Mouse (Mus musculus) liver, embryonic 12.5 days (tissue): ENCODE results near the gene Serpind1. TPM values are rescaled to one million over a fixed set of nuclear protein-coding genes. Genes with fewer than 3 reads are reported as not detected.
A peak's percentile ranks its signal among the peaks of the same experiment; 100 is the strongest.

ENCODE experiments used
- ATAC-seq: fragments of 200-750 bp; cut with Nextera tagmentation; 2 replicates; pipeline ENCODE4 v1.8.0; 2017; ENCODE audit warnings: moderate number of reproducible peaks, mild to moderate bottlenecking, moderate library complexity
- H3K27ac ChIP-seq: fragments of 300-500 bp; sonication (generic); 2 replicates; pipeline ENCODE4 v1.5.1; 2016; ENCODE audit warnings: mild to moderate bottlenecking
- H3K27me3 ChIP-seq: fragments of 300-500 bp; sonication (generic); replicated peaks from 2 replicates; pipeline ENCODE4 v1.6.1; 2016; ENCODE audit warnings: mild to moderate bottlenecking, moderate library complexity
- H3K36me3 ChIP-seq: fragments of 300-500 bp; sonication (generic); 2 replicates; pipeline ENCODE4 v1.6.1; 2016; ENCODE audit warnings: mild to moderate bottlenecking, moderate library complexity
- H3K4me1 ChIP-seq: fragments of 300-500 bp; sonication (generic); 2 replicates; pipeline ENCODE4 v1.6.1; 2016
- H3K4me2 ChIP-seq: fragments of 300-500 bp; sonication (generic); 2 replicates; pipeline ENCODE4 v1.6.1; 2016; ENCODE audit warnings: mild to moderate bottlenecking, moderate library complexity
- H3K4me3 ChIP-seq: fragments of 300-500 bp; sonication (generic); 2 replicates; pipeline ENCODE4 v1.5.1; 2016; ENCODE audit warnings: mild to moderate bottlenecking, moderate library complexity
- H3K9ac ChIP-seq: fragments of 300-500 bp; sonication (generic); 2 replicates; pipeline ENCODE4 v1.6.1; 2016; ENCODE audit warnings: mild to moderate bottlenecking, moderate library complexity
- H3K9me3 ChIP-seq: fragments of 300-500 bp; sonication (generic); replicated peaks from 2 replicates; pipeline ENCODE4 v1.6.1; 2016; ENCODE audit warnings: mild to moderate bottlenecking, moderate library complexity
- WGBS: fragments of 180-500 bp; shearing (Covaris S2); methylation state at CpG from one replicate; pipeline ENCODE4 v1.1.7; 2016; ENCODE audit not compliant: insufficient replicate concordance; 5-methylcytosine and 5-hydroxymethylcytosine counted together
- polyA plus RNA-seq: library from polyadenylated mRNA; unstranded; fragments of >200 nt; fragmentation: Nextera tagmentation; extraction: Ambion mirVana; gene quantifications from 2 replicates; pipeline ENCODE4 v1.2.1, GENCODE M21; 2016

Gene Serpind1
- polyA plus RNA-seq, 1 experiment from 2014 or later = 111 TPM

- 70% methylated on average over 6 of the region's 6 CpGs for WGBS
- H3K9ac ChIP-seq = no peak overlapping the region
- ATAC-seq = no peak
Measured at GRCm38 (mm10) chr16:17356031-17356430, 24.9 kb downstream of the Serpind1 start.

GRCm38 (mm10) chr16:17358787-17359186 is 27.6 kb downstream of the Serpind1 start:
- H3K4me2 ChIP-seq = no peak overlapping the region
- 87% methylated on average over 4 of the region's 4 CpGs for WGBS
- ATAC-seq = no peak
- H3K27me3 ChIP-seq = no peaks in the 10 kb centered on the region
- H3K9me3 ChIP-seq = no peaks in the 10 kb centered on the region
- H3K27ac ChIP-seq = no peak overlapping the region
- peaks cover 10% of the 10 kb centered on the region for H3K4me1 ChIP-seq
- H3K9ac ChIP-seq = no peak overlapping the region
- no peak overlapping the region for H3K4me3 ChIP-seq
- peaks cover 64% of the 10 kb centered on the region for H3K36me3 ChIP-seq

More at GRCm38 (mm10) chr16:17356031-17356430, 24.9 kb downstream of the Serpind1 start:
- no peaks in the 10 kb centered on the region for H3K4me1 ChIP-seq
- no peaks in the 10 kb centered on the region for H3K9me3 ChIP-seq
- no peak overlapping the region for H3K27ac ChIP-seq
- H3K4me2 ChIP-seq = no peak overlapping the region
- no peak overlapping the region for H3K4me3 ChIP-seq
- H3K36me3 ChIP-seq = peaks cover 70% of the 10 kb centered on the region
- H3K27me3 ChIP-seq = no peaks in the 10 kb centered on the region

- no peaks in the 10 kb centered on the region for H3K9me3 ChIP-seq
- WGBS = 87% methylated on average over 4 of the region's 4 CpGs
- H3K36me3 ChIP-seq = peaks cover 40% of the 10 kb centered on the region
- peaks cover 10% of the 10 kb centered on the region for H3K4me1 ChIP-seq
- no peak overlapping the region for H3K9ac ChIP-seq
- no peak for ATAC-seq
- no peak overlapping the region for H3K4me2 ChIP-seq
- no peak overlapping the region for H3K27ac ChIP-seq
- H3K27me3 ChIP-seq = no peaks in the 10 kb centered on the region
- H3K4me3 ChIP-seq = no peak overlapping the region
Measured at GRCm38 (mm10) chr16:17382306-17382705, 51.1 kb downstream of the Serpind1 start.

DNA sequence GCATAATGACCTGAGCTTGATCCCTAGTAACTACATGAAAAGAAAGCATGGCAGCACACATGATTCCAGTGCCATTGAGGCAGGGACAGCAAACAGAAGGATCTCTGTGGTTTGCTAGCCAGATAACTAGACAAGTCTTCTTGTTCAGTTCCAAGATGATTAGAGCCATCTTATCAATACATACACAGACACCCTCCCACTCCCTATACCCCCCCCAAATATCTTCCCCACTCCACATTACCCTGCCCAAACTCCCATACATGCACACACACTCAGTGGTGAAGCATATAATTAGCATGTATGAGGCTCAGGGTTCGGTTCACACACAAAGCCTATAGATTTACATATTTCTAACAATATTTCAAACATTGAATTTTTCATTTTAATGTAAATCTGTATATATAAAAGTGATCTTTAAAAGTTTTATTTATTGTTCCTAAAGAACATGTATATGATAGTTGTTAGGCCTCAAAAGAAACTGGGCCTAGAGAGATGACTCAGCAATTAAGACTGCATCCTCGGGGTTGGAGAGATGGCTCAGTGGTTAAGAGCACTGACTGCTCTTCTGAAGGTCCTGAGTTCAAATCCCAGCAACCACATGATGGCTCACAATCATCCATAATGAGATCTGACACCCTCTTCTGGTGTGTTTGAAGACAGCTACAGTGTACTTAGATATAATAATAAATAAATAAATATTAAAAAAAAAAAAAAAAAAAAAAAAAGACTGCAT is 52.6 kb downstream of the Serpind1 start:
- H3K36me3 ChIP-seq = peaks cover 31% of the 10 kb centered on the region

GRCm38 (mm10) chr16:17392784-17393183 is 61.6 kb downstream of the Serpind1 start:
- Histone ChIP-seq H3K9me3 (no peaks in the 10 kb centered on the region), H3K4me3 (no peak overlapping the region), H3K27ac (no peak overlapping the region), H3K27me3 (no peaks in the 10 kb centered on the region), H3K36me3 (peaks cover 17% of the 10 kb centered on the region), H3K4me2 (no peak overlapping the region), H3K4me1 (peaks cover 3% of the 10 kb centered on the region; the same call in 1 of the 2 replicates), H3K9ac (no peak overlapping the region)
- 76% methylated on average over 4 of the region's 4 CpGs for WGBS
- ATAC-seq = no peak

More for the DNA sequence above, 52.6 kb downstream of the Serpind1 start:
- peak; percentile 88 for ATAC-seq
- peaks cover 10% of the 10 kb centered on the region for H3K4me1 ChIP-seq
- 41% methylated on average over 2 of the region's 2 CpGs for WGBS
- H3K27ac ChIP-seq = no peak overlapping the region
- no peak overlapping the region for H3K4me2 ChIP-seq
- H3K4me3 ChIP-seq = no peak overlapping the region
- H3K9ac ChIP-seq = no peak overlapping the region
- H3K27me3 ChIP-seq = no peaks in the 10 kb centered on the region
- no peaks in the 10 kb centered on the region for H3K9me3 ChIP-seq

Other genes starting within 250 kb of the Serpind1 start
- gene Ppil2, start 220.1 kb upstream of the Serpind1 start, polyA plus RNA-seq = 72.7 and 77.5 TPM in 2 replicates
- gene 2610318N02Rik, start 206.2 kb upstream of the Serpind1 start, polyA plus RNA-seq = 31.9 and 33.4 TPM in 2 replicates
- 82.4 and 91.1 TPM in 2 replicates for gene Sdf2l1, start 199.0 kb upstream of the Serpind1 start, polyA plus RNA-seq
- gene Ydjc, start 186.8 kb upstream of the Serpind1 start, polyA plus RNA-seq = 18.5 and 18.8 TPM in 2 replicates
- gene Ccdc116, start 184.1 kb upstream of the Serpind1 start, polyA plus RNA-seq = 0.80 and 1.3 TPM in 2 replicates
- gene Ube2l3, start 128.7 kb upstream of the Serpind1 start, polyA plus RNA-seq = 275 and 283 TPM in 2 replicates
- gene Rimbp3, start 122.8 kb upstream of the Serpind1 start, polyA plus RNA-seq = 0.12 and 0.17 TPM in 2 replicates
- gene Hic2, start 97.8 kb upstream of the Serpind1 start, polyA plus RNA-seq = 4.8 and 5.3 TPM in 2 replicates
- gene Tmem191c, start 55.3 kb upstream of the Serpind1 start, polyA plus RNA-seq = 4.7 and 5.3 TPM in 2 replicates
- gene Snap29, start 74.6 kb downstream of the Serpind1 start, polyA plus RNA-seq = 10.6 and 10.8 TPM in 2 replicates
- gene Pi4ka, start 74.9 kb downstream of the Serpind1 start, polyA plus RNA-seq = 25.6 TPM in 2 replicates
- 37.9 and 41.6 TPM in 2 replicates for gene Crkl, start 120.6 kb downstream of the Serpind1 start, polyA plus RNA-seq
- gene Aifm3, start 158.2 kb downstream of the Serpind1 start, polyA plus RNA-seq = 0.83 and 0.98 TPM in 2 replicates
- 31.4 and 34.8 TPM in 2 replicates for gene Lztr1, start 177.3 kb downstream of the Serpind1 start, polyA plus RNA-seq
- gene Thap7, start 199.8 kb downstream of the Serpind1 start, polyA plus RNA-seq = 34.2 and 36.6 TPM in 2 replicates
- 0.07 TPM in 1 of 2 replicates, not detected in the other for gene Lrrc74b, start 229.9 kb downstream of the Serpind1 start, polyA plus RNA-seq
- 0.08 TPM in 2 replicates for gene P2rx6, start 230.5 kb downstream of the Serpind1 start, polyA plus RNA-seq